Mouse (Mus musculus): Measurements from ENCODE around the gene Fam49a. TPM values are rescaled to one million over a fixed set of nuclear protein-coding genes. Genes with fewer than 3 reads are reported as not detected.

Gene Fam49a
- total RNA-seq, 1 experiment, result 10.1 TPM

GRCm38 (mm10) chr12:12230031-12230557 is 31.8 kb upstream of the Fam49a start:
- Histone ChIP-seq H3K9me3 (ENCODE audit: control insufficient read depth, insufficient read depth, low read depth, low read length) (no peaks in the 10 kb centered on the region), H3K4me1 (ENCODE audit: control insufficient read depth in 2 of 2, insufficient read depth in 2 of 2, low read length in 2 of 2, poor library complexity in 1 of 2) (no peaks in the 10 kb centered on the region), H3K9ac (ENCODE audit: insufficient read depth, low read depth, low read length, poor library complexity, severe bottlenecking) (no peak overlapping the region), H3K36me3 (ENCODE audit: control insufficient read depth, insufficient read depth, low read length, poor library complexity, severe bottlenecking) (no peaks in the 10 kb centered on the region), H3K4me3 (ENCODE audit: insufficient read depth in 1 of 2, low read depth in 1 of 2, low read length in 2 of 2, poor library complexity in 1 of 2, severe bottlenecking in 1 of 2) (no peak overlapping the region), H3K27ac (ENCODE audit: insufficient read depth, low read depth, low read length, poor library complexity, severe bottlenecking) (no peak overlapping the region)
- no peak for DNase-seq (ENCODE audit: low read depth, low spot score)
- TF ChIP-seq MAFK (IDR thresholded peaks at IDR 0.05; ENCODE audit: insufficient read depth, low read depth, low read length) (no peak), ZC3H11A (IDR thresholded peaks at IDR 0.05; ENCODE audit: borderline replicate concordance, low read depth, low read length) (no peak), HCFC1 (IDR thresholded peaks at IDR 0.05; ENCODE audit: borderline replicate concordance, insufficient read depth, low read length) (no peak), ZNF384 (IDR thresholded peaks at IDR 0.05; ENCODE audit: low read depth, low read length) (no peak), CHD2 (IDR thresholded peaks at IDR 0.05; ENCODE audit: low read depth, low read length) (no peak)
- in situ Hi-C loops (cut with MboI; ENCODE audit: low sequenced_read_pairs in 2 of 2, unreplicated experiment in 2 of 2), result no loop called here

- Histone ChIP-seq H3K9ac (ENCODE audit: insufficient read depth, low read depth, low read length, poor library complexity, severe bottlenecking) (no peak overlapping the region), H3K27ac (ENCODE audit: insufficient read depth, low read depth, low read length, poor library complexity, severe bottlenecking) (no peak overlapping the region), H3K4me3 (ENCODE audit: insufficient read depth in 1 of 2, low read depth in 1 of 2, low read length in 2 of 2, poor library complexity in 1 of 2, severe bottlenecking in 1 of 2) (no peak overlapping the region), H3K9me3 (ENCODE audit: control insufficient read depth, insufficient read depth, low read depth, low read length) (no peaks in the 10 kb centered on the region), H3K36me3 (ENCODE audit: control insufficient read depth, insufficient read depth, low read length, poor library complexity, severe bottlenecking) (no peaks in the 10 kb centered on the region), H3K4me1 (ENCODE audit: control insufficient read depth in 2 of 2, insufficient read depth in 2 of 2, low read length in 2 of 2, poor library complexity in 1 of 2) (no peaks in the 10 kb centered on the region; a peak in 1 of 4 replicates)
- DNase-seq (ENCODE audit: low read depth, low spot score), result no peak
- in situ Hi-C loops (cut with MboI; ENCODE audit: low sequenced_read_pairs in 2 of 2, unreplicated experiment in 2 of 2), result no loop called here
- no peak for TF ChIP-seq HCFC1 (IDR thresholded peaks at IDR 0.05; ENCODE audit: borderline replicate concordance, insufficient read depth, low read length)
- TF ChIP-seq MAFK (IDR thresholded peaks at IDR 0.05; ENCODE audit: insufficient read depth, low read depth, low read length), result no peak
- TF ChIP-seq ZC3H11A (IDR thresholded peaks at IDR 0.05; ENCODE audit: borderline replicate concordance, low read depth, low read length), result no peak
- TF ChIP-seq ZNF384 (IDR thresholded peaks at IDR 0.05; ENCODE audit: low read depth, low read length), result no peak
- TF ChIP-seq CHD2 (IDR thresholded peaks at IDR 0.05; ENCODE audit: low read depth, low read length), result no peak
Measured at GRCm38 (mm10) chr12:12232097-12232496, 29.8 kb upstream of the Fam49a start.

DNA sequence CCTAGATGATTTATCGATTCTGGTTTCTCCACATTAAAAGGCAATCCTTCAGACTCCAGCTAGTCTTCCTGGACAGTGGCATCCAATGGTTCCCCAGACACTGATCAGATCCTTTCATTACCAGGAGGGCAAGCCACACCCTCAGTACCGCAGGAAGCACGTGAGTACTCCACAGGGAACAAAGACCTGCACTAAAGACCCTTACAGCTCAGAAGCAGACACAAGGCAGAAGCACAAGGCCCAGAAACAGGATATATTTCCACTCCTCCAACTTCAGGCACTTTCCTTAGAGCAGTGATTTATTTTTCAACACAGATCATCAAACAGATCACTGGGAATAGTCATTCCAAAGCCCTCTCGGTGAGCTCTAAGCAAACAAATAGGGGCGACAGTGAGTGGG is 25.0 kb upstream of the Fam49a start:
- peak overlapping the region; percentile 11; the same call in 1 of the 2 replicates for H3K9ac ChIP-seq (ENCODE audit: insufficient read depth, low read depth, low read length, poor library complexity, severe bottlenecking)
- no peak overlapping the region for H3K27ac ChIP-seq (ENCODE audit: insufficient read depth, low read depth, low read length, poor library complexity, severe bottlenecking)
- in situ Hi-C loops (cut with MboI; ENCODE audit: low sequenced_read_pairs in 2 of 2, unreplicated experiment in 2 of 2), result no loop called here
- H3K9me3 ChIP-seq (ENCODE audit: control insufficient read depth, insufficient read depth, low read depth, low read length), result no peaks in the 10 kb centered on the region
- H3K36me3 ChIP-seq (ENCODE audit: control insufficient read depth, insufficient read depth, low read length, poor library complexity, severe bottlenecking), result no peaks in the 10 kb centered on the region
- no peak for TF ChIP-seq ZNF384 (IDR thresholded peaks at IDR 0.05; ENCODE audit: low read depth, low read length)
- TF ChIP-seq HCFC1 (IDR thresholded peaks at IDR 0.05; ENCODE audit: borderline replicate concordance, insufficient read depth, low read length), result no peak
- no peak for TF ChIP-seq ZC3H11A (IDR thresholded peaks at IDR 0.05; ENCODE audit: borderline replicate concordance, low read depth, low read length)
- TF ChIP-seq CHD2 (IDR thresholded peaks at IDR 0.05; ENCODE audit: low read depth, low read length), result no peak
- no peak for TF ChIP-seq MAFK (IDR thresholded peaks at IDR 0.05; ENCODE audit: insufficient read depth, low read depth, low read length)
- peaks cover 0 to 3% of the 10 kb centered on the region in 2 experiments; a peak in 1 of 4 replicates for H3K4me1 ChIP-seq (ENCODE audit: control insufficient read depth in 2 of 2, insufficient read depth in 2 of 2, low read length in 2 of 2, poor library complexity in 1 of 2)
- peak; percentile 30 for DNase-seq (ENCODE audit: low read depth, low spot score)
- H3K4me3 ChIP-seq (ENCODE audit: insufficient read depth in 1 of 2, low read depth in 1 of 2, low read length in 2 of 2, poor library complexity in 1 of 2, severe bottlenecking in 1 of 2), result no peak overlapping the region; a peak in 1 of 4 replicates

GRCm38 (mm10) chr12:12239502-12239901 is 22.4 kb upstream of the Fam49a start:
- in situ Hi-C loops (cut with MboI; ENCODE audit: low sequenced_read_pairs in 2 of 2, unreplicated experiment in 2 of 2), result no loop called here
- no peak overlapping the region for H3K9ac ChIP-seq (ENCODE audit: insufficient read depth, low read depth, low read length, poor library complexity, severe bottlenecking)
- no peak overlapping the region for H3K27ac ChIP-seq (ENCODE audit: insufficient read depth, low read depth, low read length, poor library complexity, severe bottlenecking)
- no peak overlapping the region for H3K4me3 ChIP-seq (ENCODE audit: insufficient read depth in 1 of 2, low read depth in 1 of 2, low read length in 2 of 2, poor library complexity in 1 of 2, severe bottlenecking in 1 of 2)
- TF ChIP-seq ZC3H11A (IDR thresholded peaks at IDR 0.05; ENCODE audit: borderline replicate concordance, low read depth, low read length) (no peak), MAFK (IDR thresholded peaks at IDR 0.05; ENCODE audit: insufficient read depth, low read depth, low read length) (no peak), CHD2 (IDR thresholded peaks at IDR 0.05; ENCODE audit: low read depth, low read length) (no peak), HCFC1 (IDR thresholded peaks at IDR 0.05; ENCODE audit: borderline replicate concordance, insufficient read depth, low read length) (no peak), ZNF384 (IDR thresholded peaks at IDR 0.05; ENCODE audit: low read depth, low read length) (no peak)
- no peak for DNase-seq (ENCODE audit: low read depth, low spot score)
- H3K36me3 ChIP-seq (ENCODE audit: control insufficient read depth, insufficient read depth, low read length, poor library complexity, severe bottlenecking), result no peaks in the 10 kb centered on the region
- peaks cover 0 to 3% of the 10 kb centered on the region in 2 experiments; a peak in 1 of 4 replicates for H3K4me1 ChIP-seq (ENCODE audit: control insufficient read depth in 2 of 2, insufficient read depth in 2 of 2, low read length in 2 of 2, poor library complexity in 1 of 2)
- H3K9me3 ChIP-seq (ENCODE audit: control insufficient read depth, insufficient read depth, low read depth, low read length), result no peaks in the 10 kb centered on the region
